Mouse (Mus musculus) inflammation-experienced regulatory T-cells (primary cell): ENCODE data around the gene Palm. TPM values are rescaled to one million over a fixed set of nuclear protein-coding genes. Genes with fewer than 3 reads are reported as not detected.

Experiments used
- polyA plus RNA-seq, 2 experiments: library from polyadenylated mRNA; unstranded; fragments of 100-300 nt; shearing (Covaris generic); gene quantifications; one replicate each; pipeline ENCODE4 v1.2.1; 2017

Gene Palm
- 1 to 10 TPM in 1 of 2 experiments, under 1 TPM in 1; 0.76 to 4.9 TPM for polyA plus RNA-seq

DNA sequence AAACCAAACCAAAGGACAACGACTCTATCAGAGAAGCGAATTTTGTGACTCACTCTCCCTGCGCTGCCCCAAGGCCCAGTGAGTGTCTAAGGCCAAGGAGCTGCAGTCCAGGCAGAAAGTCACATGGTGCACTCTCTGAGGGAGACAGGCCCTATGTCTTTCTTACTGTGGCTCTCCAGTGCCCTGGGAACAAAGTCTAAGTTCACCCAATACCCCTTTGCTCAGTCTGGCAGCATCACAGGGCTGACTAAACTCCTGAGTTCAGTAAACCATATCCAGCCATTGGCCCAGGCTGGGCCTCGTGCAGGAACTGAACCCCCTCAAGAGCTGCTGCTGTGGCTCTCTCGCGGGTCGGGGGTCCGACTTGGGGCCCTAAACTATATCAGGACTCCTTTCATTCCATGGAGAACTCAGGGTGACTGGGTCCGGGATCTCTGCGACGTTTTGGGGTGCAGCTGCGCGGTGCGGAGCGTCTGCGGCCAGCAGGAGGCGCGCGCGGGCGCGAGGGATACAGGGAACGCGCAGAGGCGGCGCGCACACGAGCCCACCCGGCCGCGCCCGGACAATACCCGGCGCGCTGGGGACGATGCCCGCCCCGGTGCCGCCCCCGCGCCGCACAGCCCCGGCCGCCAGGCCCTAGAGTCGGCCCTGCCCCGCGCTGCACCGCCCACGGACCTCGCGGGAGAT, at the start of gene Palm:
Gene Palm (plus strand): TSS at position 522 of the 687 bp plus-strand sequence.

DNA sequence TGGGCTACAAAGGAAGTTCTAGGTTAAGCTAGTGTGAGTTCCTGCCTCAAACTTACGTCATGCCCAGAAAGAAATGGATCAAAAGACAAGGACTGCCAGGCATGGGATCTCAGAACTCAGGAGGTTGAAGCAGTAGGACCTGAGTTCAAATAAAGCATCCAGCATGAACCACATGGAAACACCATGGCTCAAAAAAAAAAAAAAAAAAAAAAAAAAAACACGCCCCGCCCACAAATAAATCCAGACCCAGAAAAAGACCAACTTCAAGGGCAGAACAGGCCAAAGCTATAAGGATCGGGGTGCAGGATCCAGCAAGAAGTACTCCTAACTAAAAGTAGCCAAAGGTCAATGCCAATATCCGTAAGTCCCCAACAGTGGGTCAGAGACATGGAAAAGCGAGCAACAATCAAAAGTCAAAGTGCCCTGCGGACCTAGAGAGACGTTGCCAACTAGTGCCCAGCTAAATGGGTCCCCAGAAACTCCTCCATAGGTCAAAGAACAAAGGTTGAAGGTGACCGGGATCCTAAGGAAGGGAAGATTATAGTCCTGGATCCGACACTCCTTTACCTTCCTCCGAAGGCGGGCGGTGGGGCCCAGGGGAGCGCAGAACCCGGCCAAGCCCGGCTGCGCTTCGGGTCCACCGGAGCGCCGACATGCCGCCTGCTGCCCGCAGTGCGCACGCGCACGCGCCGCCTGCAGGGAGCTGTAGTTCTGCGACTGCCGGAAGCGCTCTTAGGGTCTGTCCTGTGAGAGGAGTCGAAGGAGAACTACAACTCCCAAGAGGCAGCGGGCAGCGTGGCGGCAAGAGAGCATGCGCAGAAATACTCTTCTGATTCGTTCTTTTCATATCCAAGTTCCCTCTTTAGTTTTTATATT, 47.2 kb upstream of the Palm start, which contains the start of gene Polrmt:
Gene Polrmt (minus strand): TSS at position 684 of the 876 bp plus-strand sequence.

GRCm38 (mm10) chr10:79754856-79755516, 38.4 kb upstream of the Palm start, which contains the start of gene Fgf22:
Gene Fgf22, plus strand, starts transcription at chr10:79755076.

DNA sequence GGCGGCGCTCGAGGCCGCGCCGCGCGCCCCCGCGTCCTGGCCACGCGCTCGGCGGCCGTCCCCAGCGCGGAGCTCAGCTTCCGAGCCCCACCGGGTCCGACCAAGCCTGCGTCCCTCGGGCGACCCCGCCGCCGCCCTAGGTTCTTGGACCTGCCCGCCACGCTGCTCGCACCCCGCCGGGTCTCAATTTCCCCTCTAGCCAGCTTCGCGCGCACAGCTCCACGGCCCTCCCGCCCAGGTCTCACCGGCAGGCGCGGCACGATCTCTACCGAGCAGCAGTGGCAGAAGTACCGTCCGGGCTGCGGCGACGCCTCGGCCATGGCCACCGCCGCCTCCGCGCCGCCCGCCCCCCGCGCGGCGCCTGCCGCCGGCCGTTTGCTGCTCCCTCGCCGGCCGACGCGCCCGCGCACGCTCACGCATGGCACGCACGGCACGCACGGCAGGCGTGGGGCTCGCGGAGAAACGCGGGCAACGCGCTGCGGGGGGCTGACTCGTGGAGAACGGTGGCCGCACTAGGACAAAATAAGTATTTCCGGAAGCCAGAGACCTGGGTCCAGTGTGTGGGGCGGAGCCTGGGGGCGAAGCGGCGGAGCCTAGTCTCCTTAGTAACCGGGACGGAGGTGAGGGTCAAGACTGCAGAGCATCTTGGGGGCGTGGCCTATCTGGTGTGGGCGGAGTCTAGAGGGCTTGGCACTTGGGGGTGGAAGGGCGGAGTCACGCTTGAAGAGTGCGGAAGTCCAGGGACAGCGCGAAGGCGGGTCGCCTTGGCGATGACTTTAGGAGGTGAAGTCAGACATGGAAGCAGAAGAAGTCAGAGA, 26.7 kb upstream of the Palm start, which contains the start of gene Rnf126:
Gene Rnf126 (minus strand): TSS at position 445 of the 818 bp plus-strand sequence.

DNA sequence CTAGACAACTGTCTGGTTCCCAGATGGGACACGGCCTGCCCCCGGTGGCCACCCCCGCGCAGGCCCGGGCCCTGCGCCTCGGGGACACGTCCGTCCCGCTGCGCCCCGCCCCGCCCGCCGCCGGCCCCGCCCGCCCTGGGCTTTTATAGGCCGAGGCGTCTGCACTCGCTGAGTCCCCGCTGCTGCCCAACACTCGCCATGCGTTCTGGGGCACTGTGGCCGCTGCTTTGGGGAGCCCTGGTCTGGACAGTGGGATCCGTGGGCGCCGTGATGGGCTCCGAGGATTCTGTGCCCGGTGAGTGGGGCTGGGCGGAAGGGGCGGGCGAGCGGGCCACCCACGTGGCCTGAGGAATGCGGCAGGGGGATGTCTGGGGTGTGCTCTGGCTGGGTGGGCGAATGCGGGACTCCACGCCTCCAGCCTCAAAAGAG, 16.3 kb upstream of the Palm start, which contains the start of gene Fstl3:
Gene Fstl3 (plus strand): TSS at position 170 of the 429 bp plus-strand sequence.

DNA sequence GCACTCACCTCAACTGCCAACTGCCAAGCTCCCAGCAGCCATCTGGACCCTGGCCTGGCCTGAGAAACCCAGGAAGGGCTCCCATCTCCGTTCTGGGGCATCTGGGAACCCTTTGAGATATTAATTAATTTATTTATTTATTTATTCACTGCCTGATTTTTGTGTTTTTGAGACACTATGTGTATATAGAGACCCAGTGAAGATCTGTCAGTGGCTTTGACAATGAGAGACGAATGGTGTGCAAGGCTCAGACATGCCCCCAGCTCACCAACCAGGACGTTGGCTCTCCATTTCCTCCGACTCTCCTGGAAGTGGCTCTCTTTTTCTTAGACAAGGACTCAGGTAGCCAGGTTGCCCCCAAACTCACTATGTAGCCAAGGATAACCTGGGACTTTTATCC, 2.5 kb upstream of the Palm start, which contains the start of gene Prss57:
Gene Prss57 (minus strand): TSS at position 101 of the 400 bp plus-strand sequence.

DNA sequence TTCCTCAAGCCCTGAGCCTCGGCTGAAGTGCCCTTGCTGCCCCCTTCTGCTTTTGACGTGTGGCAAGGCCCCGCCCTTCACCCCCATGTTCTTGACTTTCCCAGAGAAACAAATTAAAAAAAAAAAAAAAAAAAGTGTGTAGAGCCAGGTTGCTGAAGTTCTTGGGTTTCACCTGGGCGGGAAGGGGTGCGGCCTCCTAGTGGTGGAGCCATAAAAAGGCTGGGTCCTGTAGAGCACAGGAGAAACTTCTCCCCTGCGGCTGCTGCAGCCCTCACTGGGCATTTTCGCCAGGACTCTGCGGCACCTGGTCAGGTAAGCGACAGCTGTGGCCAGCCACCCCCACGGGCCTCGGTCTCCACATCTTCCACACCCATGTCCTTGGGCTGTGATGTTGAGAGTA, 27.4 kb downstream of the Palm start, which contains the start of gene Misp:
Gene Misp (plus strand): TSS at position 208 of the 400 bp plus-strand sequence.

DNA sequence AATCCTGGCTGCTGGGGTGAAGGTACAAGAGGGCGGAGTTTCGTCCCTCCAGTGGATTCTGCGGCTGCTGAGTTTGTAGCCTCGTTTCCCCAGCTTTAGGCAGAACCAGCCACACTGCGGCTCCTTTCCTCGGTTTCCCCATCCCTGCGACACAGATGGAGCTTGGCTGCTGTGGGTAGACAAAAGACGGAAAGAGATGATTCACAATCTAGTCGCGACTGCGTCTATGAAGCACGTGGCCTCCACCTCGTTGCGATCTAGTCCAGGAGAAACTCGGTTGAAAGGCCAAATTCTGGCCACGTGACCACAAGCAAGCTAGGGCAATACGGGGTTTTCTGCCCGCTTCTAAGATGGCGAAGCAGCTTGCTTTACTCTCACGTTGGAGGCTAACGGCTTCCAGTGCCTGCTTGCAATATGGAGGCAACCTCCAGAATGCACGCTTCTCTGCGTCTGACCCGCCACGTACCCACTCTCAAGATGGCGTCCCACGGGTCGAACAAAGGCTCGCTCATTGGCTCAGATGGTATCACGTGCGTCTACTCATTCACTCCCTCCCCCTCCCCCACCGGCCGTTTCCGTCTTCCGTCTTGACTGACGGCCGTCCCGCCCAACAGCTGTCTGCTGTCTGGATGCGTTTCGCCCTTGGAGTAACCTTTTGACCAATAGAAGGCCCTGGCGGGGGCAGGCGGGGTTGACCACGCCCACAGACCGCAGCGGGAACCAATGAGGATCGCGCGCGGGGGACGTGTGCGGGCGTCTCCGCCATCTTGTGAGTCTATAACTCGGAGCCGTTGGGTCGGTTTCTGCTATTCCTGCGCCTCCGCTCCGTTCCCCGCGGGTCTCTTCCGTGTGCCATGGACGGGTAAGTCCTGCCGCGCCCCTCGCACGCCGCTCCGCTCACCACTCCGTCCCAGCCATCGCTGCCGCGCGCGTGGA, 60.8 kb downstream of the Palm start, which contains the start of gene Ptbp1:
Gene Ptbp1 (plus strand): TSS at position 568 of the 936 bp plus-strand sequence.

Other genes starting within 250 kb of the Palm start
- gene Mier2, start 238.4 kb upstream of the Palm start, polyA plus RNA-seq = 10 to 100 TPM; 39.6 to 51.5 TPM
- gene Theg, start 206.2 kb upstream of the Palm start, polyA plus RNA-seq = under 1 TPM in 1 of 2 experiments, not detected in 1; 0.62 TPM
- gene C2cd4c, start 179.5 kb upstream of the Palm start, polyA plus RNA-seq = under 1 TPM; 0.17 to 0.27 TPM
- under 1 TPM in 1 of 2 experiments, not detected in 1; 0.30 TPM for gene Shc2, start 155.7 kb upstream of the Palm start, polyA plus RNA-seq
- gene Odf3l2, start 147.8 kb upstream of the Palm start, polyA plus RNA-seq = not detected
- 1 to 10 TPM in 1 of 2 experiments, not detected in 1; 1.6 TPM for gene Madcam1, start 129.0 kb upstream of the Palm start, polyA plus RNA-seq
- 10 to 100 TPM; 40.8 to 60.9 TPM for gene Tpgs1, start 124.2 kb upstream of the Palm start, polyA plus RNA-seq
- gene Cdc34, start 111.4 kb upstream of the Palm start, polyA plus RNA-seq = 10 to 100 TPM; 87.7 to 88.0 TPM
- gene Gzmm, start 104.6 kb upstream of the Palm start, polyA plus RNA-seq = 1 to 10 TPM; 1.1 to 3.0 TPM
- 100 to 1,000 TPM; 235 to 253 TPM for gene Bsg, start 89.1 kb upstream of the Palm start, polyA plus RNA-seq
- gene Hcn2, start 76.9 kb upstream of the Palm start, polyA plus RNA-seq = under 1 TPM in 1 of 2 experiments, not detected in 1; 0.13 TPM
- gene Polrmt, start 47.0 kb upstream of the Palm start, polyA plus RNA-seq = 10 to 100 TPM; 41.3 to 47.1 TPM
- gene Fgf22, start 38.5 kb upstream of the Palm start, polyA plus RNA-seq = under 1 TPM; 0.12 to 0.55 TPM
- 10 to 100 TPM; 47.4 to 52.3 TPM for gene Rnf126, start 26.6 kb upstream of the Palm start, polyA plus RNA-seq
- gene Fstl3, start 16.3 kb upstream of the Palm start, polyA plus RNA-seq = under 1 TPM; 0.13 to 0.51 TPM
- gene Prss57, start 2.6 kb upstream of the Palm start, polyA plus RNA-seq = not detected
- gene Misp, start 27.4 kb downstream of the Palm start, polyA plus RNA-seq = 1 to 10 TPM in 1 of 2 experiments, not detected in 1; 2.1 TPM
- 100 to 1,000 TPM; 239 to 286 TPM for gene Ptbp1, start 60.9 kb downstream of the Palm start, polyA plus RNA-seq
- under 1 TPM in 1 of 2 experiments, not detected in 1; 0.34 TPM for gene Prtn3, start 80.9 kb downstream of the Palm start, polyA plus RNA-seq
- gene Plppr3, start 81.1 kb downstream of the Palm start, polyA plus RNA-seq = 1 to 10 TPM; 2.7 to 4.4 TPM
- gene Elane, start 92.7 kb downstream of the Palm start, polyA plus RNA-seq = not detected
- gene Cfd, start 97.3 kb downstream of the Palm start, polyA plus RNA-seq = not detected
- gene Med16, start 115.4 kb downstream of the Palm start, polyA plus RNA-seq = 10 to 100 TPM; 30.5 to 30.7 TPM
- 10 to 100 TPM; 10.9 to 15.4 TPM for gene Gm26602, start 117.3 kb downstream of the Palm start, polyA plus RNA-seq
- under 1 TPM; 0.09 to 0.57 TPM for gene Kiss1r, start 123.4 kb downstream of the Palm start, polyA plus RNA-seq
- gene R3hdm4, start 127.6 kb downstream of the Palm start, polyA plus RNA-seq = 100 to 1,000 TPM; 160 to 181 TPM
- gene Arid3a, start 133.5 kb downstream of the Palm start, polyA plus RNA-seq = 1 to 10 TPM; 6.9 to 8.9 TPM
- gene Wdr18, start 166.6 kb downstream of the Palm start, polyA plus RNA-seq = 10 to 100 TPM; 63.3 to 64.9 TPM
- under 1 TPM; 0.10 to 0.83 TPM for gene Grin3b, start 177.1 kb downstream of the Palm start, polyA plus RNA-seq
- 10 to 100 TPM; 22.6 to 30.0 TPM for gene Tmem259, start 190.8 kb downstream of the Palm start, polyA plus RNA-seq
- gene Cnn2, start 195.0 kb downstream of the Palm start, polyA plus RNA-seq = 100 to 1,000 TPM; 843 to 967 TPM
- gene Abca7, start 202.9 kb downstream of the Palm start, polyA plus RNA-seq = 10 to 100 TPM; 49.6 to 55.9 TPM
- gene Arhgap45, start 223.1 kb downstream of the Palm start, polyA plus RNA-seq = 100 to 1,000 TPM; 728 to 884 TPM
- gene Polr2e, start 246.2 kb downstream of the Palm start, polyA plus RNA-seq = 100 to 1,000 TPM; 196 TPM